ENCODE assay signal across 9 mouse cellular contexts in genomic region chr15:27787151-27787550, GRCm38 (mm10).
DNase-seq lines count a peak whose midpoint lies in the region; ATAC-seq and TF ChIP-seq lines count a peak whose summit lies in the region.
"Had no signal": no experiment of that assay in that cellular context is flagged by ENCODE, and none has a peak within 500 bp of the region (broad histone marks: within the 10 kb centered on the region; RNA-seq: fewer than 3 reads in every experiment).

No protein-coding gene starts in this region.

- H3K4me3 ChIP-seq in heart, embryonic 13.5 days: peak overlapping the region; percentile 58
- peak overlapping the region; percentile 14; the same call in 1 of the 2 replicates for H3K4me3 ChIP-seq in forebrain, embryonic 15.5 days
- no peak overlapping the region for H3K4me3 ChIP-seq in liver, postnatal 0 days (ENCODE audit: low read depth, low read length)
- no peak overlapping the region for H3K4me3 ChIP-seq in thymus, adult 2 months (ENCODE audit: control insufficient read depth, insufficient read depth, low read length)

- H3K4me2 ChIP-seq in heart, embryonic 13.5 days: peak overlapping the region; percentile 69
- no peak overlapping the region for H3K4me2 ChIP-seq in forebrain, embryonic 15.5 days (replicated peaks)
- peak overlapping the region; percentile 38; the same call in 1 of the 2 replicates for H3K4me2 ChIP-seq in liver, postnatal 0 days (ENCODE audit: low read depth, low read length)

- H3K9me3 ChIP-seq in heart, embryonic 13.5 days: no peaks in the 10 kb centered on the region
- H3K9me3 ChIP-seq in forebrain, embryonic 15.5 days: no peaks in the 10 kb centered on the region
- H3K9me3 ChIP-seq in liver, postnatal 0 days (ENCODE audit: low read length): no peaks in the 10 kb centered on the region

- no peak for TF ChIP-seq POLR2A in thymus, adult 2 months (IDR thresholded peaks at IDR 0.05; ENCODE audit: control insufficient read depth, extremely low read depth, insufficient read depth, low read length, poor library complexity)

- no peak for ATAC-seq in heart, embryonic 13.5 days (ENCODE audit: extremely low read depth, insufficient number of reproducible peaks, low FRiP score, low TSS enrichment)
- no peak for ATAC-seq in forebrain, embryonic 15.5 days (replicated peaks)
- ATAC-seq in liver, postnatal 0 days: no peak

- H3K27me3 ChIP-seq in heart, embryonic 13.5 days (replicated peaks): no peaks in the 10 kb centered on the region
- no peaks in the 10 kb centered on the region for H3K27me3 ChIP-seq in forebrain, embryonic 15.5 days
- H3K27me3 ChIP-seq in liver, postnatal 0 days (ENCODE audit: insufficient read depth, low read length): no peaks in the 10 kb centered on the region
- H3K27me3 ChIP-seq in thymus, adult 2 months (ENCODE audit: control insufficient read depth, insufficient read depth, low read length): no peaks in the 10 kb centered on the region

- no peak for TF ChIP-seq CTCF in liver, postnatal 0 days (IDR thresholded peaks at IDR 0.05; ENCODE audit: low read depth)
- TF ChIP-seq CTCF in thymus, adult 2 months (IDR thresholded peaks at IDR 0.05; ENCODE audit: borderline replicate concordance, control insufficient read depth, extremely low read depth, insufficient read depth, low read length, poor library complexity): no peak

- H3K4me1 ChIP-seq in heart, embryonic 13.5 days: peaks cover 94% of the 10 kb centered on the region
- peaks cover 85% of the 10 kb centered on the region for H3K4me1 ChIP-seq in forebrain, embryonic 15.5 days
- peaks cover 24% of the 10 kb centered on the region for H3K4me1 ChIP-seq in liver, postnatal 0 days (ENCODE audit: insufficient read depth)
- peaks cover 24% of the 10 kb centered on the region for H3K4me1 ChIP-seq in thymus, adult 2 months (replicated peaks; ENCODE audit: control insufficient read depth, insufficient read depth, low read length)

- no peak for DNase-seq in heart, adult 8-10 months (ENCODE audit: low spot score)
- DNase-seq in cerebellum, adult 8-10 months: peak; percentile 43
- no peak for DNase-seq in liver, postnatal 0 days
- DNase-seq in urinary bladder, adult 2 months (ENCODE audit: low spot score): no peak
- DNase-seq in adrenal gland, postnatal 10 days: no peak
- no peak for DNase-seq in thymus, adult 2 months
- DNase-seq: gastrocnemius, postnatal 14 days had no signal

- no peak for TF ChIP-seq EP300 in liver, postnatal 0 days (IDR thresholded peaks at IDR 0.05; ENCODE audit: low read depth)

- peak overlapping the region; percentile 81 for H3K9ac ChIP-seq in heart, embryonic 13.5 days
- no peak overlapping the region for H3K9ac ChIP-seq in forebrain, embryonic 15.5 days (replicated peaks)
- H3K9ac ChIP-seq in liver, postnatal 0 days (replicated peaks): no peak overlapping the region

- no peaks in the 10 kb centered on the region for H3K36me3 ChIP-seq in heart, embryonic 13.5 days
- no peaks in the 10 kb centered on the region for H3K36me3 ChIP-seq in forebrain, embryonic 15.5 days
- H3K36me3 ChIP-seq in liver, postnatal 0 days (replicated peaks; ENCODE audit: insufficient read depth, low read length): no peaks in the 10 kb centered on the region
- no peaks in the 10 kb centered on the region for H3K36me3 ChIP-seq in thymus, adult 2 months (ENCODE audit: control insufficient read depth, insufficient read depth, low read length)

- 49% methylated on average over 4 of the region's 4 CpGs for WGBS in heart, embryonic 13.5 days
- 66% methylated on average over 4 of the region's 4 CpGs for WGBS in forebrain, embryonic 15.5 days
- WGBS in liver, postnatal 0 days (ENCODE audit: insufficient replicate concordance): 76% methylated on average over 4 of the region's 4 CpGs
- 93% methylated on average over 4 of the region's 4 CpGs for WGBS in thymus, adult 2 months

- peak overlapping the region; percentile 93 for H3K27ac ChIP-seq in heart, embryonic 13.5 days (replicated peaks)
- H3K27ac ChIP-seq in forebrain, embryonic 15.5 days (replicated peaks): no peak overlapping the region; the same call in 1 of the 2 replicates
- H3K27ac ChIP-seq in liver, postnatal 0 days (ENCODE audit: low read depth): no peak overlapping the region
- no peak overlapping the region for H3K27ac ChIP-seq in thymus, adult 2 months (ENCODE audit: control insufficient read depth, insufficient read depth, low read length)

Comparison
In these comparisons a context has a peak if more than half of its experiments do, and no peak if none do; other contexts are left out.
1. H3K4me3 ChIP-seq: peak in heart, embryonic 13.5 days (single experiment) and forebrain, embryonic 15.5 days (single experiment); none in liver, postnatal 0 days (single experiment) and thymus, adult 2 months (single experiment).